Mouse (Mus musculus): Measurements from ENCODE around the gene Rapgef4. TPM values are rescaled to one million over a fixed set of nuclear protein-coding genes. Genes with fewer than 3 reads are reported as not detected.

Rapgef4 gene
- polyA plus RNA-seq, 1 experiment = 0.08 TPM

DNA sequence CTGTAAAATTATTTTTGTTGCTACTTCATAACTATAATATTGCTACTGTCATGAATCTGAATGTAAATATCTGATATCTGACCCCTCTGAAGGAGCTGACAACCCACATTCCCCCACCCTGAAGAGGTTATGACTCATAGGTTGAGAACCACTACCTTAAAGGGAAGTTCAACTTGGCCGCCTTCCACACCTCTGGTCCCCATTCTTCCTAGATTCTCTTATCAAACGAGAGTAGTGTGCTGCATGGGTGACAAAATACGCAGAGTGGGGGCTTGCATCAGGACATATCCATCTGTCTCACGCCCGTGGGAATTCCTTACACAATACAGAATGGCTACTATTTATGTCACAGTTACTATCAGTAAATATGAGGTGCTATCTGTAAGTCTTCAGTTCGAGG, 221.2 kb downstream of the Rapgef4 start:
- Histone ChIP-seq H3K79me3 (ENCODE audit: low read depth) (no peaks in the 10 kb centered on the region), H3K27me3 (ENCODE audit: control insufficient read depth, insufficient read depth, insufficient read length) (no peaks in the 10 kb centered on the region), H3K36me3 (ENCODE audit: control insufficient read depth, insufficient read depth) (no peaks in the 10 kb centered on the region), H3K4me3 (ENCODE audit: insufficient read depth, poor library complexity, severe bottlenecking) (no peak overlapping the region), H3K79me2 (ENCODE audit: control insufficient read depth, insufficient read depth) (no peaks in the 10 kb centered on the region), H3ac (ENCODE audit: control insufficient read depth, insufficient read length, low read depth) (no peak overlapping the region)
- TF ChIP-seq CEBPB (IDR thresholded peaks at IDR 0.05; ENCODE audit: low read depth) (no peak), USF1 (IDR thresholded peaks at IDR 0.05; ENCODE audit: low read depth) (no peak), MAX (IDR thresholded peaks at IDR 0.05) (no peak), CTCF (IDR thresholded peaks at IDR 0.05; ENCODE audit: control insufficient read depth, insufficient read depth, insufficient read length) (no peak)

DNA sequence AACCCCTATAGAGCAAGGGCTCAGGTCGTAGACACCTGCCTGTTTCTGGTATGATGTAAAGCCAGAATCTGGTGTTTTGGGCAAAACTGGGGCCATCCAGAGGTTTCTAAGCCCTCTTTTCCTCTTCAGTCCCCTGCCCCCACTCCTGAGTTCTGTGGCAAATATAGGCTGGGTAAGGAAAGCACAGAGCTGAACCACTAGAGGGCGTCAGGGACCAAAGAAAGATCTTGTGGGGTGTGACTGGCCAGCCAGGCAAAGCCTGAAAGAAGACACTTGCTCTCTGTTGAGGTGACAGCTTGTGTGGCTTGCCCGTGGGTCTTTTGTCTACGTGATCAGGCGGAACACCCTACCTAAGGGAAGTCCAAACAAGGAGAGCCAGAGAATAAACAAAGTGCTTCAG, 222.6 kb downstream of the Rapgef4 start:
- no peak overlapping the region for H3ac ChIP-seq (ENCODE audit: control insufficient read depth, insufficient read length, low read depth)
- no peaks in the 10 kb centered on the region for H3K27me3 ChIP-seq (ENCODE audit: control insufficient read depth, insufficient read depth, insufficient read length)
- TF ChIP-seq FOSL1 (IDR thresholded peaks at IDR 0.05; ENCODE audit: insufficient read depth, low read length, poor library complexity, severe bottlenecking) (no peak), CTCF (IDR thresholded peaks at IDR 0.05; ENCODE audit: control insufficient read depth, insufficient read depth, insufficient read length) (peak; percentile 73), MYOD1 (IDR thresholded peaks at IDR 0.05; ENCODE audit: control insufficient read depth, insufficient read length, low read depth) (no peak), CEBPB (IDR thresholded peaks at IDR 0.05; ENCODE audit: low read depth) (no peak), MAX (IDR thresholded peaks at IDR 0.05) (no peak), MYOG (IDR thresholded peaks at IDR 0.05; ENCODE audit: control insufficient read depth, extremely low read depth, insufficient read length) (no peak), USF1 (IDR thresholded peaks at IDR 0.05; ENCODE audit: low read depth) (no peak)

DNA sequence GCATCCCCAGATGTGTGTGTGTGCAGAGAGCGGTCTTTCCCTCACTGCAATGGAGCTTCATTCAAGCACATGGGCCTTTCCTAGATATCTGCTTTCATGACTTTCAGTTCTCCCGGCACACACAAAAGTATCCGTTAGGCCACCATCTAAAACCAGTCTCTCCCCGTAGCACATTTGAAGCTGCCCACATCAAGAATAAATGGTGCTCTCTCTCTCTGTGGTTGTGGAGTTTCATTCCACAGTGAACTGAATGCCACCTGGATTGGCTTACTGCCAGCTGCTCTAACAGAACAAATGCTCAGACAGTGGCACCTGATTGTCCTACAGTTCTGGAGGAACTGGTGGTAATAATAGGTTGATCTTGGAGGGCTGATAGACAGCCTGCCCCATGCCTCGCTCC, 224.8 kb downstream of the Rapgef4 start:
- Histone ChIP-seq H3K36me3 (ENCODE audit: control insufficient read depth, insufficient read depth) (no peaks in the 10 kb centered on the region), H3K79me2 (ENCODE audit: control insufficient read depth, insufficient read depth) (no peaks in the 10 kb centered on the region), H3K79me3 (ENCODE audit: low read depth) (no peaks in the 10 kb centered on the region), H3K4me3 (ENCODE audit: insufficient read depth, poor library complexity, severe bottlenecking) (no peak overlapping the region), H3K27me3 (ENCODE audit: control insufficient read depth, insufficient read depth, insufficient read length) (no peaks in the 10 kb centered on the region), H3ac (ENCODE audit: control insufficient read depth, insufficient read length, low read depth) (no peak overlapping the region)
- TF ChIP-seq USF1 (IDR thresholded peaks at IDR 0.05; ENCODE audit: low read depth) (no peak), MYOD1 (IDR thresholded peaks at IDR 0.05; ENCODE audit: control insufficient read depth, insufficient read length, low read depth) (no peak), MYOG (IDR thresholded peaks at IDR 0.05; ENCODE audit: control insufficient read depth, extremely low read depth, insufficient read length) (no peak), CTCF (IDR thresholded peaks at IDR 0.05; ENCODE audit: control insufficient read depth, insufficient read depth, insufficient read length) (no peak), MAX (IDR thresholded peaks at IDR 0.05) (no peak), CEBPB (IDR thresholded peaks at IDR 0.05; ENCODE audit: low read depth) (no peak), FOSL1 (IDR thresholded peaks at IDR 0.05; ENCODE audit: insufficient read depth, low read length, poor library complexity, severe bottlenecking) (no peak)

More for the DNA sequence above, 222.6 kb downstream of the Rapgef4 start:
- Histone ChIP-seq H3K4me3 (ENCODE audit: insufficient read depth, poor library complexity, severe bottlenecking) (no peak overlapping the region), H3K36me3 (ENCODE audit: control insufficient read depth, insufficient read depth) (no peaks in the 10 kb centered on the region), H3K79me3 (ENCODE audit: low read depth) (no peaks in the 10 kb centered on the region), H3K79me2 (ENCODE audit: control insufficient read depth, insufficient read depth) (no peaks in the 10 kb centered on the region)

DNA sequence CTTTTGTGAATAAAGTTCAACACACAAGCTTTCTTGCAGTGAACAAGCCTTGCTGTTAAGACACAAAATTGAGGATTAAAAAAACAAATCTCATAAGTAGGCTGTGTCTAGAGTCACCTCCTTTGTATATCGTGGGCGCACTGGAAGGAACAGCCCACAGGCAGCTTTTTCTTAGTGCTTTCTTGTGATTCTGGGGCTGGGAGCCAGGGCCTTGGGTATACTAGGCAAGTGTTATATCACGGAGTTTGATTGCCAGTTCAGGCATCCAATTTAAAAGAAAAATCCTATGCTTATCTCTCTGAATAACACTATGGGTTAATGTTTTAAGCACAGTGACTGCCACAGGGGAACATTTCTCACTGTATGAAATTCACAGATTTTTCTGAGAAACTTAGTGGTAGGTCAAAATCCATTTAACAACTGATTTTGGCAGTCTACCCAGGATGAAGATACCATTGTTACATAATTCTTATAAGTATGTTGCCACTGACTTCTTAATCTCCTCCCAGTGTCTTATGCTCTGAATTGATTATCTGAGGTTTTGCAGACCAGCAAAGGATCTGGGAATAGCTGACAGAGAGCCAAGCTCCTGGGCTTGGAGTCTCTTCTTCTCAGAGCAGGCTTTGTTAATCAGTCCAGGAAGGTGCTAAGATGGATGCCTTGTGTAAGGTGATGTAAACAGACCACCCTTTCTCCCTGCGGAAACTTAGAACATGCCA, 225.6 kb downstream of the Rapgef4 start:
- Histone ChIP-seq H3ac (ENCODE audit: control insufficient read depth, insufficient read length, low read depth) (no peak overlapping the region), H3K27me3 (ENCODE audit: control insufficient read depth, insufficient read depth, insufficient read length) (no peaks in the 10 kb centered on the region), H3K79me3 (ENCODE audit: low read depth) (no peaks in the 10 kb centered on the region), H3K4me3 (ENCODE audit: insufficient read depth, poor library complexity, severe bottlenecking) (no peak overlapping the region), H3K36me3 (ENCODE audit: control insufficient read depth, insufficient read depth) (no peaks in the 10 kb centered on the region), H3K79me2 (ENCODE audit: control insufficient read depth, insufficient read depth) (no peaks in the 10 kb centered on the region)
- TF ChIP-seq USF1 (IDR thresholded peaks at IDR 0.05; ENCODE audit: low read depth) = no peak
- TF ChIP-seq MAX (IDR thresholded peaks at IDR 0.05) = no peak
- no peak for TF ChIP-seq CTCF (IDR thresholded peaks at IDR 0.05; ENCODE audit: control insufficient read depth, insufficient read depth, insufficient read length)
- no peak for TF ChIP-seq MYOD1 (IDR thresholded peaks at IDR 0.05; ENCODE audit: control insufficient read depth, insufficient read length, low read depth)
- no peak for TF ChIP-seq MYOG (IDR thresholded peaks at IDR 0.05; ENCODE audit: control insufficient read depth, extremely low read depth, insufficient read length)
- TF ChIP-seq FOSL1 (IDR thresholded peaks at IDR 0.05; ENCODE audit: insufficient read depth, low read length, poor library complexity, severe bottlenecking) = no peak
- TF ChIP-seq CEBPB (IDR thresholded peaks at IDR 0.05; ENCODE audit: low read depth) = no peak

DNA sequence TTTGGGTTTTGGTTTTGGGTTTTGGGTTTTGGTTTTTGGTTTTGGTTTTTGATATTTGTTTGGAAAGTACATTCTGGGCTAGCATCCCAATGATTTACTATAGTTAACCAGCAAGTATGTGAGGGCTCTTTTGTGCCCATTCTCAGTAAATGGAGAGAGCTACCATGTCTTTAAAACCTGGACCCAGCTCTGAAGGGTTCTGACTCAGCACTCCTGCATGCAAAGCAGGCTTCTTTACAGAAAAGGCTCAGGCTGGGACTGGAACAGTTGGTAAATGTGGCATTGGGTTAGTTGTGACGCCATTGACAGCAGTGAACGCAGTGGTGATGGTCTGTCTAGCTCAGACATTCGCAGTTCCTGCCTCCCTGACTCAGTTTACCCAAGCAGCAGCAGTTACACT, 236.3 kb downstream of the Rapgef4 start:
- TF ChIP-seq CTCF (IDR thresholded peaks at IDR 0.05; ENCODE audit: control insufficient read depth, insufficient read depth, insufficient read length) (no peak), USF1 (IDR thresholded peaks at IDR 0.05; ENCODE audit: low read depth) (no peak), MYOD1 (IDR thresholded peaks at IDR 0.05; ENCODE audit: control insufficient read depth, insufficient read length, low read depth) (no peak), CEBPB (IDR thresholded peaks at IDR 0.05; ENCODE audit: low read depth) (no peak), MAX (IDR thresholded peaks at IDR 0.05) (no peak), FOSL1 (IDR thresholded peaks at IDR 0.05; ENCODE audit: insufficient read depth, low read length, poor library complexity, severe bottlenecking) (no peak), MYOG (IDR thresholded peaks at IDR 0.05; ENCODE audit: control insufficient read depth, extremely low read depth, insufficient read length) (no peak)
- H3K79me3 ChIP-seq (ENCODE audit: low read depth) = no peaks in the 10 kb centered on the region
- H3K4me3 ChIP-seq (ENCODE audit: insufficient read depth, poor library complexity, severe bottlenecking) = no peak overlapping the region
- no peaks in the 10 kb centered on the region for H3K36me3 ChIP-seq (ENCODE audit: control insufficient read depth, insufficient read depth)
- H3ac ChIP-seq (ENCODE audit: control insufficient read depth, insufficient read length, low read depth) = no peak overlapping the region
- H3K27me3 ChIP-seq (ENCODE audit: control insufficient read depth, insufficient read depth, insufficient read length) = no peaks in the 10 kb centered on the region
- no peaks in the 10 kb centered on the region for H3K79me2 ChIP-seq (ENCODE audit: control insufficient read depth, insufficient read depth)

DNA sequence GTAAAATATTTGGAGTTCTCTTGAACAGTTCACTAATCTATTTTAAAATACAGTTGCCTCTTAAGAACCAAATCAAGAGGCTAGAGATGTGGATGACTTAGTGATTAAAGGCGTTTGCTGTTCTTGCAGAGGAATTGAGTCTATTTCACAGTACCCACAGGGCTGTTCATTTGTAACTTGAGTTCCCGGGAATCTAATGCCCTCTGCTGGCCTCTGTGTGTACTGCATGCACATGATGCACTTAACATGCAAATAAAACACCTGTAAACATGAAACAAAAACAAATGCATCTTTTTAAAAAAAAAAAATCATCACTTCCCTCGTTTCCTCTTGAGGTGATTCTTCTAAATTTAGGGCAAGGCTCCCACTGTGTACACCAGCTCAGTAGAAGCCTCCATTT, 238.9 kb downstream of the Rapgef4 start:
- Histone ChIP-seq H3K79me3 (ENCODE audit: low read depth) (no peaks in the 10 kb centered on the region), H3ac (ENCODE audit: control insufficient read depth, insufficient read length, low read depth) (no peak overlapping the region), H3K79me2 (ENCODE audit: control insufficient read depth, insufficient read depth) (no peaks in the 10 kb centered on the region), H3K36me3 (ENCODE audit: control insufficient read depth, insufficient read depth) (no peaks in the 10 kb centered on the region), H3K4me3 (ENCODE audit: insufficient read depth, poor library complexity, severe bottlenecking) (no peak overlapping the region), H3K27me3 (ENCODE audit: control insufficient read depth, insufficient read depth, insufficient read length) (no peaks in the 10 kb centered on the region)
- no peak for TF ChIP-seq MYOG (IDR thresholded peaks at IDR 0.05; ENCODE audit: control insufficient read depth, extremely low read depth, insufficient read length)
- peak; percentile 8 for TF ChIP-seq CTCF (IDR thresholded peaks at IDR 0.05; ENCODE audit: control insufficient read depth, insufficient read depth, insufficient read length)
